Mouse (Mus musculus) intestine, embryonic 14.5 days (tissue): ENCODE data around the gene Nat8f7. TPM values are rescaled to one million over a fixed set of nuclear protein-coding genes. Genes with fewer than 3 reads are reported as not detected.
"Not testable (repeated sequence)": the region's sequence is repeated elsewhere in the genome, so short reads cannot be mapped to it uniquely, and the experiment has no call there.

Experiments
- ATAC-seq: fragments of 200-750 bp; cut with Nextera tagmentation; replicated peaks from 2 replicates; pipeline ENCODE4 v1.8.0; 2017; ENCODE audit warnings: low read depth, moderate number of reproducible peaks, moderate TSS enrichment, moderate library complexity; ENCODE audit not compliant: low FRiP score, low TSS enrichment
- DNase-seq: peaks from one replicate; pipeline ENCODE4 v3.0.0-alpha.2; 2018; ENCODE audit warnings: low spot score
- H3K27ac ChIP-seq: fragments of 300-500 bp; sonication (generic); 2 replicates; pipeline ENCODE4 v1.5.1; 2014; ENCODE audit warnings: low read depth, mild to moderate bottlenecking, control low read depth
- H3K27me3 ChIP-seq: fragments of 300-500 bp; sonication (generic); replicated peaks from 2 replicates; pipeline ENCODE4 v1.6.1; 2014; ENCODE audit warnings: low read length, control low read depth; ENCODE audit not compliant: control insufficient read depth, insufficient read depth
- H3K36me3 ChIP-seq: fragments of 300-500 bp; sonication (generic); 2 replicates; pipeline ENCODE4 v1.6.1; 2014; ENCODE audit warnings: low read length, control low read depth; ENCODE audit not compliant: control insufficient read depth, insufficient read depth
- H3K4me1 ChIP-seq: fragments of 300-500 bp; sonication (generic); replicated peaks from 2 replicates; pipeline ENCODE4 v1.6.1; 2014; ENCODE audit warnings: low read length, control low read depth, mixed read lengths; ENCODE audit not compliant: control insufficient read depth, insufficient read depth
- H3K4me2 ChIP-seq: fragments of 300-500 bp; sonication (generic); 2 replicates; pipeline ENCODE4 v1.6.1; 2014; ENCODE audit warnings: low read length
- H3K4me3 ChIP-seq: fragments of 300-500 bp; sonication (generic); 2 replicates; pipeline ENCODE4 v1.5.1; 2014; ENCODE audit warnings: low read depth, low read length, control low read depth, mixed read lengths
- H3K9ac ChIP-seq: fragments of 300-500 bp; sonication (generic); 2 replicates; pipeline ENCODE4 v1.6.1; 2014; ENCODE audit warnings: mild to moderate bottlenecking, low read length
- H3K9me3 ChIP-seq: fragments of 300-500 bp; sonication (generic); 2 replicates; pipeline ENCODE4 v1.6.1; 2016; ENCODE audit warnings: low read length, control low read depth; ENCODE audit not compliant: control insufficient read depth
- WGBS: fragments of 180-500 bp; shearing (Covaris S2); extraction: QIAGEN DNeasy Blood & Tissue Kit; methylation state at CpG from one replicate; pipeline ENCODE4 v1.1.7; 2014; 5-methylcytosine and 5-hydroxymethylcytosine counted together
- microRNA-seq: library from miRNA; unstranded; fragments of <30 nt; microRNA quantifications from one replicate; pipeline ENCODE4, GENCODE M21; 2016
- polyA plus RNA-seq: library from polyadenylated mRNA; unstranded; fragments of >200 nt; fragmentation: Nextera tagmentation; extraction: Ambion mirVana; gene quantifications from 2 replicates; pipeline ENCODE4 v1.2.1, GENCODE M21; 2014

Gene Nat8f7
- polyA plus RNA-seq = not detected in 2 replicates

GRCm38 (mm10) chr6:85713105-85713504, at the start of gene Nat8f7:
Gene Nat8f7, minus strand, starts transcription at chr6:85713205.
- ATAC-seq, H3K27ac ChIP-seq, H3K4me2 ChIP-seq, H3K9ac ChIP-seq, H3K4me1 ChIP-seq, DNase-seq, H3K4me3 ChIP-seq, H3K9me3 ChIP-seq, H3K27me3 ChIP-seq, H3K36me3 ChIP-seq: not testable (repeated sequence)
- WGBS = 79% methylated on average over 9 of the region's 10 CpGs

- H3K4me3 ChIP-seq, H3K27ac ChIP-seq, H3K9ac ChIP-seq, H3K4me1 ChIP-seq, H3K9me3 ChIP-seq, ATAC-seq, H3K27me3 ChIP-seq, DNase-seq, H3K4me2 ChIP-seq, H3K36me3 ChIP-seq: not testable (repeated sequence)
- 87% methylated on average over 1 of the region's 2 CpGs for WGBS
These were observed 49.7 kb upstream of the Nat8f7 start for GRCm38 (mm10) chr6:85762678-85763077.

GRCm38 (mm10) chr6:85755705-85756249, 42.8 kb upstream of the Nat8f7 start:
- not testable (repeated sequence) for H3K9ac ChIP-seq, H3K36me3 ChIP-seq, H3K4me1 ChIP-seq, H3K27me3 ChIP-seq, H3K4me3 ChIP-seq, H3K9me3 ChIP-seq, H3K27ac ChIP-seq, H3K4me2 ChIP-seq, ATAC-seq, DNase-seq
- 51% methylated on average over 2 of the region's 6 CpGs for WGBS

GRCm38 (mm10) chr6:85709607-85710006, 3.4 kb downstream of the Nat8f7 start:
- H3K9me3 ChIP-seq, H3K36me3 ChIP-seq, H3K27me3 ChIP-seq, DNase-seq, H3K4me3 ChIP-seq, H3K4me1 ChIP-seq, H3K9ac ChIP-seq, H3K4me2 ChIP-seq, ATAC-seq, H3K27ac ChIP-seq: not testable (repeated sequence)
- 50% methylated on average over 1 of the region's 1 CpGs for WGBS

- not testable (repeated sequence) for DNase-seq, ATAC-seq, H3K4me2 ChIP-seq, H3K27me3 ChIP-seq, H3K4me3 ChIP-seq, H3K4me1 ChIP-seq, H3K9ac ChIP-seq, H3K9me3 ChIP-seq, H3K36me3 ChIP-seq, H3K27ac ChIP-seq
- WGBS = 91% methylated on average over 5 of the region's 5 CpGs
These were observed 3.8 kb downstream of the Nat8f7 start for GRCm38 (mm10) chr6:85709206-85709605.

- not testable (repeated sequence) for H3K36me3 ChIP-seq, H3K27ac ChIP-seq, H3K4me1 ChIP-seq, H3K9ac ChIP-seq, ATAC-seq, H3K9me3 ChIP-seq, H3K27me3 ChIP-seq, DNase-seq, H3K4me3 ChIP-seq, H3K4me2 ChIP-seq
- WGBS = 68% methylated on average over 2 of the region's 4 CpGs
These were observed 11.1 kb downstream of the Nat8f7 start for GRCm38 (mm10) chr6:85701943-85702342.

Small RNA genes lying within 50 kb of the gene (microRNA-seq; reads per million reads assigned to microRNA genes)
- gene Gm27317 = not detected

Other genes with a start within 250 kb of the Nat8f7 start
- gene Fbxo41, start 210.2 kb downstream of the Nat8f7 start, polyA plus RNA-seq = 0.36 and 0.45 TPM in 2 replicates
- gene Egr4, start 199.6 kb downstream of the Nat8f7 start, polyA plus RNA-seq = not detected in 2 replicates
- gene Alms1, start 125.7 kb downstream of the Nat8f7 start, polyA plus RNA-seq = 6.0 and 6.5 TPM in 2 replicates
- gene Nat8f3, start 52.5 kb upstream of the Nat8f7 start, polyA plus RNA-seq = 0.11 and 0.15 TPM in 2 replicates
- not detected in 2 replicates for gene Nat8f6, start 107.7 kb upstream of the Nat8f7 start, polyA plus RNA-seq
- gene Nat8f5, start 107.8 kb upstream of the Nat8f7 start, polyA plus RNA-seq = not detected in 2 replicates
- 0.16 and 0.42 TPM in 2 replicates for gene Nat8, start 118.9 kb upstream of the Nat8f7 start, polyA plus RNA-seq
- 0.09 TPM in 1 of 2 replicates, not detected in the other for gene Nat8f2, start 156.0 kb upstream of the Nat8f7 start, polyA plus RNA-seq
- gene Nat8f4, start 191.7 kb upstream of the Nat8f7 start, polyA plus RNA-seq = 4.1 and 4.5 TPM in 2 replicates
- 27.8 and 30.3 TPM in 2 replicates for gene Tprkb, start 198.7 kb upstream of the Nat8f7 start, polyA plus RNA-seq
- gene Nat8f1, start 202.5 kb upstream of the Nat8f7 start, polyA plus RNA-seq = 4.5 and 4.8 TPM in 2 replicates
- gene Dusp11, start 248.5 kb upstream of the Nat8f7 start, polyA plus RNA-seq = 42.5 and 44.1 TPM in 2 replicates